20 mouse cellular contexts compared by ENCODE assay signal in genomic region chr12:108348151-108348550, GRCm38 (mm10). TPM values are rescaled to one million over a fixed set of nuclear protein-coding genes. Genes with fewer than 3 reads are reported as not detected.
"Had no signal": no experiment of that assay in that cellular context is flagged by ENCODE, and none has a peak within 500 bp of the region (broad histone marks: within the 10 kb centered on the region; RNA-seq: fewer than 3 reads in every experiment).

No protein-coding gene starts in this region.

- H3K27ac ChIP-seq: midbrain, embryonic 10.5 days; midbrain, embryonic 13.5 days; midbrain, embryonic 15.5 days; neural tube, embryonic 13.5 days; neural tube, embryonic 15.5 days had no signal

- ATAC-seq: midbrain, embryonic 13.5 days; midbrain, embryonic 15.5 days had no signal

- H3K36me3 ChIP-seq: midbrain, embryonic 10.5 days; midbrain, embryonic 13.5 days; midbrain, embryonic 15.5 days; neural tube, embryonic 13.5 days; neural tube, embryonic 15.5 days had no signal

- DNase-seq: lung, adult 18-20 months; lung, embryonic 14.5 days; lung, postnatal 10 days; lung, postnatal 4 days; retina, postnatal 1 day; right cerebral cortex, adult 18-20 months; right cerebral cortex, postnatal 25 days; right cerebral cortex, postnatal 4 days; spleen, adult 18-20 months; thymus, adult 2 months; thymus, postnatal 25 days; thymus, postnatal 4 days had no signal

- H3K9me3 ChIP-seq: midbrain, embryonic 10.5 days; midbrain, embryonic 13.5 days; midbrain, embryonic 15.5 days; neural tube, embryonic 13.5 days; neural tube, embryonic 15.5 days had no signal

- H3K4me3 ChIP-seq: midbrain, embryonic 10.5 days; midbrain, embryonic 13.5 days; midbrain, embryonic 15.5 days; myocyte; neural tube, embryonic 13.5 days; neural tube, embryonic 15.5 days had no signal

- H3K4me2 ChIP-seq: lung, embryonic 14.5 days; midbrain, embryonic 13.5 days; midbrain, embryonic 15.5 days; neural tube, embryonic 13.5 days; neural tube, embryonic 15.5 days had no signal

- H3K9ac ChIP-seq: lung, embryonic 14.5 days; midbrain, embryonic 13.5 days; midbrain, embryonic 15.5 days; neural tube, embryonic 13.5 days; neural tube, embryonic 15.5 days had no signal

RNA-seq across cellular contexts. Expression of gene Cyp46a1, which starts 14.0 kb away (rescaled TPM):
- total RNA-seq: megakaryocyte, adult 5-6 weeks had no signal

RNA-seq across cellular contexts. Expression of gene Eml1, which starts 22.6 kb away (rescaled TPM):
- total RNA-seq: megakaryocyte-erythroid progenitor cell, adult 5-6 weeks had no signal

RNA-seq across cellular contexts. Expression of gene Hhipl1, which starts 42.1 kb away (rescaled TPM):
- total RNA-seq: megakaryocyte, adult 5-6 weeks; megakaryocyte-erythroid progenitor cell, adult 5-6 weeks had no signal
